Mouse (Mus musculus): ENCODE data around the gene Tmem220.

DNA sequence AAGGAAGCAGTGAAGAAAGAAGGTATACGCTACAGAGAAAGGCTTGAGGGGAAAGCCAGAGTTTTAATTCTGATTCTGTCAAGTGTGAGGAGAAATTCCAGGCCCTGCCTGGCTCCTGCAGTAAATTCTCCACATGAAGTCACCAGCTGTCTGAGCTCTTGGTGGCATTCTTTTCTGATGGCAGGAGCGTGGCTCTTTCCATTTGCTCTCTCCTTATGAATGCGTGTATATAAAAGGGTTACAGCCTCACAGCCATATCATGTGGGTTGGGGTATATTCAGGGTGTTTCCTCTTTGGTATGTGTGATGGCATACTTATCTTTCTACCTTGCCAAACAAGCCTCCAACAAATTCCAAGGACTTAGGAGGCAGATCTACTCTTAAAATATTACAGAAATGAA lies 37.8 kb downstream of the Tmem220 start:
- TF ChIP-seq CTCF (IDR thresholded peaks at IDR 0.05) (no peak), EP300 (IDR thresholded peaks at IDR 0.05) (no peak)
